Mouse (Mus musculus): ENCODE data around the gene Gnaz.

Gene Gnaz

DNA sequence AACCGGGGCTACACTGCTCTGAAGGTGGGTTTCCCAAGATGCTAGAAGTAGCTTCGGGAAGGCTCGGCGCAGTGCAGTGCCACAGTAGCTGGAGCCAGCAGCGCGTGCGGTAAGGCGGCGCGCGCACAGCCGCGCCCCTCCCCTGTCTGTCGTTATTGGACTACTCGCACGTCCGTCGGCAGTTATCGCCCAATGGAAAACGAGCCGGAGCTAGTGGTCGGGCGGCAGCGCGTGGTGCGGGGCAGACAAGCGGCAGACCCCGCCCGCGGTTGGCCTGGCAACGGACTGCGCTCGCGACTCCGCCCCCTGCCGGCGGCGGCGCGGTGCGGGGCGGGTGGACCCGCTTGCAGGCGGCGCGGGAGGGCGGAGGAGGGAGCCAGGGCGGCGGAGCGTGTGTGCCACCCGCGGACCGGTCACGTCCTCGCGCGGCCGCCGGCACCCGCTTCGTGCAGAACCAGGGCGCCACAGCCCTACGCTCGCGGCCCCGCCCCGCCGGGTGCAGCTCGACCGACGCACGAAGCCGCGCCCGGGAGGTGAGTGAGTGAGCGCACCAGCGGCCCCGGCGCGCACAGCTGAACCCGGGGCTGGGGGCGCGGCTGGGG is at the start of gene Gnaz:
TSS of gene Gnaz (plus strand) at position 328 of the 602 bp plus-strand sequence.
- peak; percentile 56 for DNase-seq (ENCODE audit: low spot score)

DNA sequence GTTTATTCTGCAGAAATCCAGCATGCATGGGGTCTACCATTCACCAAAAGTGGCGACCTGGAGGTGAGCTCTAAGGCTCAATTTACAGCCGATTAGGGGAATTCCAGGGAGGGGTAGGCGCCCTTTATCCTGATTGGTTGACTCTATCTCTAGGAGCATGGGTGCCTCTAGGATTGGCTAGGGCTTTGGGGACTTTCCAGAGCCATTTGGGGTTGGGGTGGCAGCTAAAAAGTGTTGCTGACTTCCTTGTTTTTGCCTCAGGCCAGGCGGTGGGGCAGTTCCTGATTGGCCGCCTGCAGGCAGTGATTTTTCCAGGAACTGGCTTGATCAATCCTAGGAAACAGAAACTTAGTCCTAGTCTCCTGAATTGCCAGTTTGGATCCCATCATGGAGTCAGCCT is 47.7 kb upstream of the Gnaz start:
- DNase-seq (ENCODE audit: low spot score), result no peak

DNA sequence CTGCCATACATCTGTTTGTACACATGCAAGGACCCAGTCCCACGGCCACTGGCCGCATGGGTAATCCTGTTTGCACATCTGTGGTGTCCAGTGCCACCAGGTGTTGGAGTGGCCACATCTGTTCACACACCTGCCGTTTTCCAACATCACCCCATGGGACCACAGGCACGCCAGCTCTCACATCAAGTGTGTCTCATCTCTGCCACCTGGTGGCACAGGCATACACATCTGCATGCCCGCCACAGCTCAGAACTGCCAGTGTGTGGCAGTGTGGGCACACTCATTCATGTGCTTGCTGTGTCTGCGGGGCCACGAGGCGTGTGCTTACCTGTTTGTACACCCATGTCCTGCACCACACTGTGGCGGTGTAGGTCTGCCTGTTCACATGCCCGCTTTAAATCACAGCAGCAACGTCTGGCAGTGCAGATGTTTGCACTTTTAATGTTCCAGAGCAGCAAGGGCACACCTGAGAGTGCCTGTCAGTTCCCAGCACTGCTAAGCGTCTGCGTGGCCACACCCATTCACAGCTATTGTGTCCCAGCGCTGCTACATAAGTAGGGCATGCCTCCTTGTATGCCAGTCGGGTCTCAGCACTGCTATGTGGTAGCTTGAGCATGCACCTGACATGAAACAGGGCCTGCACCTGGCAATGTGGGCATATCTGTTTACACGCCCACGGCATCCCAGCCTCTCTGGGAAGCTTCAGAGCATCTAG is 46.0 kb upstream of the Gnaz start:
- no peak for DNase-seq (ENCODE audit: low spot score)

DNA sequence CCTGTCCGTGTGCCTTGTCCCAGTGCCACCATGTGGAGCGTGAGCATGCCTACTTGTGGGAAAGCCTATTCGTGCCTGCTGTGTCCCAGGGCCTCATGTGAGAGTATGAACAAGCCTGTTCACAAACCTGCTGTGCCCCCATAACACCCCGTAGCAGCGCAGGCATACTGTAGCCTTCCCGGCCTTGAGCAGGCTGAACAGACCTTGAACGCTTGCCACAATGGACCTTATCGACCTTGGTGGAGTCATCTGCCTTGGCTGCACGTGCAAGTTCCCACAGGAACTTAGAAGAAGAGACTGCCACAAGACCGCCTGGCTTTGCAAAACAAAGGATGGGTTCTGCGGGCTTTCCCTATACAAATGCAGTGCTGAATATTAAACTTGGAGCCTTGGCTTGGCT is 45.4 kb upstream of the Gnaz start:
- DNase-seq (ENCODE audit: low spot score), result no peak

DNA sequence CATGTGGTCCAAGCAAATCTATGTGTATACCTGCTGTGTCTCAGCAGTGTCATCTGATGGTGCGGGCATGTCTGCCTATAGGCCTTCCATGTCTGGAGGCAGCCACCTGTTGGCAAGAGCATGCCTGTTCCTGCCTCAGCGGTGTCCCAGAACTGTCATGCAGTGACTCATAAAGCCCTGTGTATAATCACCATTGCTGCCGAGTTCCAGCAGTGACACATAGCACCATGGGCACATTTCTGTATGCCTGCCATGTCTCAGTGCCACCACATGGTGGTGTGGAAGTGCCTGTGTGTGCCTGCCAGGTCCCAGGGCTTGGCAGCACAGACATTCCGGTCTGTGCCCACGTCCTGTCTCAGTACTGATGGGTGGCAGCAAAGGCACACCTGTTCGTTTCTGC is 44.2 kb upstream of the Gnaz start:
- no peak for DNase-seq (ENCODE audit: low spot score)

- no peak for DNase-seq (ENCODE audit: low spot score)
Measured at GRCm38 (mm10) chr10:74924274-74924673, 42.7 kb upstream of the Gnaz start.

GRCm38 (mm10) chr10:74925324-74925723 is 41.7 kb upstream of the Gnaz start:
- DNase-seq (ENCODE audit: low spot score), result no peak

- DNase-seq (ENCODE audit: low spot score), result no peak
Measured at GRCm38 (mm10) chr10:74928276-74928675, 38.7 kb upstream of the Gnaz start.

- no peak for DNase-seq (ENCODE audit: low spot score)
Measured at GRCm38 (mm10) chr10:74929578-74929977, 37.4 kb upstream of the Gnaz start.

DNA sequence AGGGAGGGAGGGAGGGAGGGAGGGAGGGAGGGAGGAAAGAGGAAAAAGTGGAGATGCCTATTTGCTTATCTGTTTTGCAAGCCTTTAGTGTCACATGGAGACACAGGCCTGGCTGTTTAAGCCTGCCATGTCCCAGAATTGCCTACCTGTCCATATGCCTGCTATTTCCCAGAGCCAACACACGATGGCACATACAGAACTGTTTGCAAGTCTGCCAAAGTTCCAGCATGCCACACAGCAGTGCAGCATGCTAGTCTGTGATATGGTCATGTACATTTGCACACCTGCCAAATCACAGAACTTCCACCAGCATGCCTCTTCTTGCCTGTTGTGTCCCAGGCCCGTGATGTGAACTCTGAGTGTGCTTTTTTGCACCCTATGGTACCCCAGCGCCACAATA is 36.4 kb upstream of the Gnaz start:
- no peak for DNase-seq (ENCODE audit: low spot score)

DNA sequence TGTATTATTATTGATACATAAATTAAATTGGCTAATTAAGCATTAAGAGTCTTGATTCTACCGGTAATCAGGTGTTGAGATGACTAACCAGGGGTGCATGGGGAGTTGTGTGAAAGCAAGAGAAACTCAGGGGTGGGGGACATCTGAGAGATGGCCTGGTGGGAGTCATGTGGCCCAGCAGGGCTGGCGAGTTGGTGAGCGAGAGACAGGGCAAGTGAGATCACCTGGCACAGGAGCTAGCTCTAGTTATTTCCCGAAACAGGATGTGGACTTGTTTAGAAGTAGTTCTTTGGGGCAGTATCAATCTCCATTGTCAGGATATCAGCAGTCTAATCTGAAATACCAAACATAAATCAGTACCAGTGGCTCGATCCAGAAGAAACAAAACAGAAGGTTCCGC is 35.3 kb upstream of the Gnaz start:
- DNase-seq (ENCODE audit: low spot score), result no peak

DNA sequence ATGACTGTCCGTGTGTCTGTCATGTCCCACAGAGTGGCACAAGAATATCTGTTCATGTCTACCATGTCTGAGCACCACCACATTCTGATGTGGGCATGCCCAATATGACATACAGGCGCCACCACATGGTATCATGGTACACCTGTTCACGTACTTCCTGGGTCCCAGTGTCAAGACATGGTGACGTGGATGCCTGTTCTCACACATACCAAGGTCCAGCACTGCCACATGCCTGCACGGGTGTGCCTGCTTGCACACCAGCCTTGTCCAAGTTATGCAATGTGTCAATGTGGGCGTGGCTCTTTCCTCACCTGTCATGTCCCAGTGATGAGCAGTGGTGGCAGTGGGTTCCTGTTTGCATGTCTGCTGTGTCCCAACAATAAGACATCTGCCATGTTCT is 34.5 kb upstream of the Gnaz start:
- no peak for DNase-seq (ENCODE audit: low spot score)

- DNase-seq (ENCODE audit: low spot score), result no peak
Measured at GRCm38 (mm10) chr10:74933548-74934190, 33.3 kb upstream of the Gnaz start.

GRCm38 (mm10) chr10:74934521-74934920 is 32.5 kb upstream of the Gnaz start:
- DNase-seq (ENCODE audit: low spot score), result no peak

GRCm38 (mm10) chr10:74935016-74935415 is 32.0 kb upstream of the Gnaz start:
- no peak for DNase-seq (ENCODE audit: low spot score)

DNA sequence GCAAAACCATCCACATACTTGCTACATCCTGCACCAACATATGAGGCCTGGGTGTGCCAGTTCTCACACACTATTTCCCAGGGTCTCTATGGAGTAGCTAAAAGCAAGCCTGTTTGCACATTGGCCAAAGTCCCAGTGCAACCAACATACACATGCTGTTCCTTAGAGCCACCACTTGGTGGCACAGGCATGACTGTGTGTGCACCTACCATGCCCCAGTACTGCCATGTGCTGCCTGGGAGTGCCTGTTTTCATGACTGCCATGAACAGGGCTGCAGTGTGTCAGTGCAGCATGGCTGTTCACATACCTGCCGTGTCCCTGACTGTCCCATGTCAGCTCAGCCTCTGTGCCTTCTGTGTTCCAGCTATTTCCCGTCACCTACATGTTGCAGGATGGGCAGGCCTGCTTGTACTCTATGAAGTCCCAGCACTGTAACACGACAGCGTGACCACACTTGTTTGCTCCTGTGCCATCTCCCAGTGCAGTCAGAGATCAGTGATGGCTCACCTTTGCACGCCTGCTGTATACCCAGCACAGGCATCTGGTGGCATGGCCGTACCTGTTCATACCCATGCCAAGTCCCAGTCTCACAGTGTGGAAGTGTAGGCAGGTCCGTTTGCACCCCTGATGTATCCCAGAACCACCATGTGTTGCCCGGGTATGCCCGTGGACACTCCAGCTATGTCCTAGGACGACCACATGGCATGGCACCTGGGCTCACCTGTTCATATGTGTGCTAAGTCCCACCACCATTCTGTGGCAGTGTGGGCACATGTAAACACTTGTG is 29.8 kb upstream of the Gnaz start:
- no peak for DNase-seq (ENCODE audit: low spot score)

GRCm38 (mm10) chr10:74938410-74938809 is 28.6 kb upstream of the Gnaz start:
- DNase-seq (ENCODE audit: low spot score), result no peak

DNA sequence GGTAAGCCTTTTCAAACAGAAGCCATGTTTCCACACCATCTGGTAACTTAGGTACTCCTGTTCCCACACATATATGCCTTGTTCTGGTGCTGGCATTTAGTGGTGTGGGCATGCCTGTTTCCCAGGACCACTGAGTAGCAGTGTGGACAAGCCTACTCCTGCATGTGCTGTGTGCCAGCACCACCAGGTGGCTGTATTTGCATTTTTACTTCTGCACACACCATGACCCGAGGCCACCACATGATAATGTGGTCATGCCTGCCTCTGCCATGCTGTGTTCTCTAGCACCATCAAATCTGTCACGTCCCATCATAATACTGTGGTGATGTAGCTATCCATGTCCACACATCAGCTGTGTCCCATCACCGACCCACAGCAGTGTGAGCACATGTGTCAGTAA is 27.7 kb upstream of the Gnaz start:
- DNase-seq (ENCODE audit: low spot score), result no peak

DNA sequence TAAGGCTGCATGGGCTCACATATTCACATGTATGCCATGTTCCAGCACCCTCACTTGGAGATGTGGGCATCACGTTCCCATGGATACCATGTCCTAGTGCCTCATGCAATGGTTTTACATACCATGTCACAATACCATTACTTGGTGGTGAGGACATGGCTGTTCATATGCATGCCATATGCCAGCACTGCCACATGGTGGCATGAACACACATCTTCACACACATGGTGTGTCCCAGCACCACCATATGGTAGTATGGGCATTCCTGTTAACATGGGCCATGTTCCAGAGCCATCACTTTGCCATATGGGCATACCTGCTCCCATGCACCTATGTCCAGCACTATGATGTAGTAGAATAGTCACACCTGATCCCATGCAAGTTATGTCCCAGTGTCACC is 26.2 kb upstream of the Gnaz start:
- DNase-seq (ENCODE audit: low spot score), result no peak

- DNase-seq (ENCODE audit: low spot score), result no peak
Measured at GRCm38 (mm10) chr10:74952830-74953443, 14.0 kb upstream of the Gnaz start.

GRCm38 (mm10) chr10:74964380-74964779 is 2.6 kb upstream of the Gnaz start:
- DNase-seq (ENCODE audit: low spot score), result no peak

GRCm38 (mm10) chr10:74967651-74968267 is 782 bp downstream of the Gnaz start:
- DNase-seq (ENCODE audit: low spot score), result no peak
